Mouse (Mus musculus): ENCODE results near the gene Ppp1r10. TPM values are rescaled to one million over a fixed set of nuclear protein-coding genes. Genes with fewer than 3 reads are reported as not detected.

Ppp1r10 gene
- total and polyA plus RNA-seq, 2 experiments from 2014 or later = 11.2 to 20.2 TPM

DNA sequence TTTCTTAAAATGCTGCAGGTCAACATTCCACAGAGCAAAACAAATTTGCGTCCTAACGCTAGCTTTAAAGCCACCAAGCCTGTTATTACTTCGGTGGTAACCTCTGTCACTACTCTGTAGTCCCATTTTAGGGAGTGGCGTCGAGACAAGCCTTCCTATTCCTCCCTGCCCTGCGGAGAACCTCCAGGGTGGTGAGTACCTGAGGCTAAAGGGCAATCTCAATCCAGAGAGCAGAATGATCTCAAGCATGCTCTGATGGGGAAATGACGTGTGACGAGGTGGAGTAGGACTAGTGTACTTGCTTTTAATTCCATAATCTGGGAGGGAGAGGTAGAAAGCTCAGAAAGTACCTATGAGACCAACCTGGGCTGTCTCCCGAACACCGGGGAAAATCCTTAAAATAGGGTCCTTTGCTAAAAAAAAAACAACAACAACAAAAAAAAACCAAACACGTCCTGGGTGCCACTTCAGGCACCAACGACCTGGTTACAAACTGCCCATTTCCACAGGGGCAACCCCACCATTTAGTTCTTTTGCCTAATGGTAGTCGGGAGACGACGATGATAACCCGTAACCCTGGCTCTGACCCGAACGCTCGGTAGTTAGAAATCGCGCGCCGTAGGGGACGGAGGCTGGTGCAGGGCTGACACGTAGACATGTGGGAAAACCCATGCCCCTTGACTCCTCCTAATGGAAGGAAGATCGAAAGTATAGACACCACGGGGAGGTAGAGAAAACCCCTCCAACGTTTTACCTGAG, 517 bp upstream of the Ppp1r10 start:
- ATAC-seq (ENCODE audit: insufficient read depth, low read depth) = peak; percentile 0; the same call in 1 of the 2 replicates
- H3K4me3 ChIP-seq (ENCODE audit: low read depth, low read length) = peak overlapping the region; percentile 91
- WGBS = under 1% methylated on average over 28 of the region's 28 CpGs
- peak overlapping the region; percentile 94 for H3K27ac ChIP-seq (ENCODE audit: low read depth)
- TF ChIP-seq CTCF (IDR thresholded peaks at IDR 0.05; ENCODE audit: low read depth) = no peak
- TF ChIP-seq EP300 (IDR thresholded peaks at IDR 0.05; ENCODE audit: low read depth) = no peak
- H3K36me3 ChIP-seq (replicated peaks; ENCODE audit: control insufficient read depth, insufficient read depth, low read length) = peaks cover 35% of the 10 kb centered on the region
- peaks cover 18% of the 10 kb centered on the region; the same call in 1 of the 2 replicates for H3K4me1 ChIP-seq (ENCODE audit: control insufficient read depth, insufficient read depth)
- peak overlapping the region; percentile 99 for H3K9ac ChIP-seq (replicated peaks; ENCODE audit: low read depth, low read length)
- H3K4me2 ChIP-seq (ENCODE audit: low read depth, low read length) = peak overlapping the region; percentile 83
- H3K27me3 ChIP-seq (ENCODE audit: control insufficient read depth, insufficient read depth, low read length) = no peaks in the 10 kb centered on the region
- DNase-seq (ENCODE audit: low spot score) = peak; percentile 39
- no peaks in the 10 kb centered on the region for H3K9me3 ChIP-seq (replicated peaks; ENCODE audit: control insufficient read depth, low read length)

DNA sequence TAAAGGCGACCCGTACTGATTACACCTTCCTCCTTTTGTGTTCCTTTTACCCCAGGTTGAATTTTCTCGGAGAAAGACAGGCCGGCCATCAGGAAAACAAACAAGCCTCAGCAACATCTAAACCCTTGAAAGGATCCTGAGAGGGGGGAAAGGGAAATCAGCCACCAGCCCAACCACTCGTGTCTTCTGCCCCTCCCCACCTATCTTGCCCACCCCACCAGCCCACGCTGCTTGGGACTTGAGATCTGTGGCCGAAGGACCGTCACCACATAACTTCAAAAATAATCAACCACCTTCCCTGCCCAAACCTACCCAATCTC, 869 bp downstream of the Ppp1r10 start:
- Histone ChIP-seq H3K9ac (replicated peaks; ENCODE audit: low read depth, low read length) (peak overlapping the region; percentile 99), H3K4me3 (ENCODE audit: low read depth, low read length) (peak overlapping the region; percentile 91), H3K4me2 (ENCODE audit: low read depth, low read length) (peak overlapping the region; percentile 89), H3K27me3 (ENCODE audit: control insufficient read depth, insufficient read depth, low read length) (no peaks in the 10 kb centered on the region), H3K36me3 (replicated peaks; ENCODE audit: control insufficient read depth, insufficient read depth, low read length) (peaks cover 31% of the 10 kb centered on the region), H3K27ac (ENCODE audit: low read depth) (peak overlapping the region; percentile 99), H3K4me1 (ENCODE audit: control insufficient read depth, insufficient read depth) (peaks cover 18% of the 10 kb centered on the region; the same call in 1 of the 2 replicates), H3K9me3 (replicated peaks; ENCODE audit: control insufficient read depth, low read length) (no peaks in the 10 kb centered on the region)
- no peak for ATAC-seq (ENCODE audit: insufficient read depth, low read depth)
- WGBS = 1% methylated on average over 8 of the region's 8 CpGs
- DNase-seq (ENCODE audit: low spot score) = no peak
- no peak for TF ChIP-seq EP300 (IDR thresholded peaks at IDR 0.05; ENCODE audit: low read depth)
- no peak for TF ChIP-seq CTCF (IDR thresholded peaks at IDR 0.05; ENCODE audit: low read depth)

DNA sequence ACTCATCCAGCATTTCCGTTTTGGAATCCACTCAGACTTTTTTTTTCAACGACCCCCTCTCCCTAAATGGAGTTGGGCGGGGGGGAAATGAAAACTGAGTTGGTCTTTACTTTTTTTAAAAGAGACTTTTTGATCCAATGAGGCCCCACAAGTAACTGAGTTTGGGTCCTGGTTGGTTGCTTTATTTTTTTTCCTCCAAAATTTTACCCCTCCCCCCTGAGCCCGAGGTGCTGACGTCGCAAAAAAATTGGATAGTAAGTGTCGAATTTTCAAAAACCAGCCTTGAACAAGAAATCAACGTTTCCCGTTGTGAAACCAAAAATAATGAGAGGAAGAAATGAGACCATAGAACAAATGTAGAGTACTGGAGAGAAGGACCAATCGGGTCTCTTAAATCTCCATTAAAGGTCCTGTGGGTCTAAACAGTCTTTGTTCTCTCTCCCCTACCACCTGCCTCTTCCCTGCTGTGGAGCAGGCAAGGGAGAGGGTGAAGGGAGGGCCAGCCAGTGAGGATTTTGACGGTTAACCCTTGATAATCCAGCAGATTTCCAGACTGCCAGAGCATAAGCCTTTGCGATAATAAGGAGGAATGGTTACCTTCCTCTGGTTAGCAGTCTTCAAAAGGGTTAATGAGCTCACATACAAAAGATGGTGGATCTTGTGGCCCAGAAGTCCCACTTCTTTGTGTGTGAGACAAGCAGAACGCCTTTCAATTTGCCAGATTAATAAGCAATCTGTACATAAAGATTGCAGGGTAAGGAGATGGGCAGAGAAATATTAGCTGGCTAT, 1.4 kb downstream of the Ppp1r10 start:
- peak overlapping the region; percentile 91 for H3K4me3 ChIP-seq (ENCODE audit: low read depth, low read length)
- WGBS = under 1% methylated on average over 13 of the region's 13 CpGs
- H3K27me3 ChIP-seq (ENCODE audit: control insufficient read depth, insufficient read depth, low read length) = no peaks in the 10 kb centered on the region
- DNase-seq (ENCODE audit: low spot score) = peak; percentile 84
- H3K36me3 ChIP-seq (replicated peaks; ENCODE audit: control insufficient read depth, insufficient read depth, low read length) = peaks cover 25% of the 10 kb centered on the region
- H3K9me3 ChIP-seq (replicated peaks; ENCODE audit: control insufficient read depth, low read length) = no peaks in the 10 kb centered on the region
- H3K4me1 ChIP-seq (ENCODE audit: control insufficient read depth, insufficient read depth) = peaks cover 18% of the 10 kb centered on the region; the same call in 1 of the 2 replicates
- H3K27ac ChIP-seq (ENCODE audit: low read depth) = peak overlapping the region; percentile 99
- peak overlapping the region; percentile 89 for H3K4me2 ChIP-seq (ENCODE audit: low read depth, low read length)
- ATAC-seq (ENCODE audit: insufficient read depth, low read depth) = peak; percentile 6; the same call in 1 of the 2 replicates
- peak overlapping the region; percentile 99 for H3K9ac ChIP-seq (replicated peaks; ENCODE audit: low read depth, low read length)
- TF ChIP-seq CTCF (IDR thresholded peaks at IDR 0.05; ENCODE audit: low read depth) (no peak), EP300 (IDR thresholded peaks at IDR 0.05; ENCODE audit: low read depth) (no peak; the same call in 1 of the 2 replicates)

DNA sequence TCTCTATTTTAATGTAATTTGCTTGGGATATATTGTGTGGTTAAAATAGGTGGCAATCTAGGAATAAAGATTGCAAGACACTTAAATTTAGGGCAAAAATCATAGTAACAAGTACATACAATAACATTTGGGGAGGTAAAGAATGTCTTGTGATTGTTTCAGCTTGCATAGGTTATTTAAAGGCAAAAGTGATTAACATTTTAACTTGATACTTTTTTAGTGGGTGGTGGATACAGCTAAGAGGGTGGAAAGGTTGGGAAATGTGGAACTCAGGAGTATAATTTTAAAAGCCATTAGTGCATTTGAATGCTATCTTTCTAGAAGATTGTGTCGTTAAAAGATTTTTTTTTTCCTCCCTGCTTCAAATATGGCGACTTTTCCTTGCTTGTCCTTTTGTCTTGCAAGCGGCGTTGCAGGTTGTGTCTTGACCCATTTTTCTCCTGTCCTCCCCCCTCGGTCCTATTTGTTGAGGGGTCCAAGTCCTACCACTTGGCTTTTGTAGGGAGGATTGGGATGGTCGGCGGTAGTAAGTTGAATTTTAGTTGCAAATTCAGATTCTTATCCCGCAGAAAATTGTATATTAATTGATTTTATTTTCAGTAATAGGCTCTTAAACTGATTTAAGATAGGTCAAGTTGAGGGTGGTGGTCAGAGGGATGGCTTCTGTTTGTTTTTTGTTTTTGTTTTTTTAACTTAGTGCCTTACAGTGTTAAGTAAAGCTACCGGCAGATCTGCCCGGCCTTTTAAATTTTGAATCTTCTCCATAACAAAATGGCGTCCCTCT, 2.2 kb downstream of the Ppp1r10 start:
- peaks cover 18% of the 10 kb centered on the region; the same call in 1 of the 2 replicates for H3K4me1 ChIP-seq (ENCODE audit: control insufficient read depth, insufficient read depth)
- TF ChIP-seq CTCF (IDR thresholded peaks at IDR 0.05; ENCODE audit: low read depth) (no peak), EP300 (IDR thresholded peaks at IDR 0.05; ENCODE audit: low read depth) (peak; percentile 51; the same call in 1 of the 2 replicates)
- H3K9me3 ChIP-seq (replicated peaks; ENCODE audit: control insufficient read depth, low read length) = no peaks in the 10 kb centered on the region
- H3K4me2 ChIP-seq (ENCODE audit: low read depth, low read length) = peak overlapping the region; percentile 89
- H3K36me3 ChIP-seq (replicated peaks; ENCODE audit: control insufficient read depth, insufficient read depth, low read length) = peaks cover 23% of the 10 kb centered on the region
- peak overlapping the region; percentile 99 for H3K9ac ChIP-seq (replicated peaks; ENCODE audit: low read depth, low read length)
- DNase-seq (ENCODE audit: low spot score) = peak; percentile 76
- H3K27ac ChIP-seq (ENCODE audit: low read depth) = peak overlapping the region; percentile 99
- under 1% methylated on average over 11 of the region's 11 CpGs for WGBS
- H3K27me3 ChIP-seq (ENCODE audit: control insufficient read depth, insufficient read depth, low read length) = no peaks in the 10 kb centered on the region
- H3K4me3 ChIP-seq (ENCODE audit: low read depth, low read length) = peak overlapping the region; percentile 91
- no peak for ATAC-seq (ENCODE audit: insufficient read depth, low read depth)

Data from heart, postnatal 0 days (tissue).